Mouse (Mus musculus) brain, embryonic 14.5 days (tissue): ENCODE measurements around the gene Pik3ap1.

Experiments
- CTCF ChIP-seq: fragments of 200-500 bp; IDR thresholded peaks from 2 replicates; pipeline ENCODE4 v1.5.1; 2012; ENCODE audit warnings: inconsistent platforms, mild to moderate bottlenecking, moderate library complexity, borderline replicate concordance; ENCODE audit not compliant: insufficient read depth, insufficient read length; ENCODE audit errors: extremely low read depth
- POLR2A ChIP-seq: fragments of 200-500 bp; IDR thresholded peaks from 2 replicates; pipeline ENCODE4 v1.6.1; 2012; ENCODE audit warnings: mild to moderate bottlenecking, inconsistent platforms, borderline replicate concordance; ENCODE audit not compliant: poor library complexity, insufficient read depth, insufficient read length, severe bottlenecking; ENCODE audit errors: extremely low read depth

GRCm38 (mm10) chr19:41374658-41375057 is 10.2 kb downstream of the Pik3ap1 start:
- TF ChIP-seq CTCF = no peak
- TF ChIP-seq POLR2A = no peak
